Mouse (Mus musculus) MEL (cell line): ENCODE results near the gene Nqo1. TPM values are rescaled to one million over a fixed set of nuclear protein-coding genes. Genes with fewer than 3 reads are reported as not detected.

Source experiments
- DNase-seq: peaks from one replicate; pipeline ENCODE4 v3.0.0; 2011; ENCODE audit warnings: low read depth, low spot score
- H3K27ac ChIP-seq: 2 replicates; pipeline ENCODE4 v1.5.1; 2012; ENCODE audit warnings: low read depth, mild to moderate bottlenecking, control low read depth, low read length, moderate library complexity; ENCODE audit not compliant: control insufficient read depth
- H3K27me3 ChIP-seq, 2 experiments: fragments of 150-350 bp in 1 of 2; sonication (generic) in 1 of 2; 2 replicates each; pipeline ENCODE4 v1.6.1; 2012; ENCODE audit warnings: low read length in 2 of 2, mild to moderate bottlenecking in 2 of 2, improper control_type of control experiment in 1 of 2, moderate library complexity in 1 of 2; ENCODE audit not compliant: insufficient read depth in 2 of 2, control insufficient read depth in 1 of 2
- H3K36me3 ChIP-seq, 2 experiments: 2 replicates each; pipeline ENCODE4 v1.6.1; 2012 to 2014; ENCODE audit warnings: low read length in 2 of 2, improper control_type of control experiment in 1 of 2, inconsistent platforms in 1 of 2, mild to moderate bottlenecking in 1 of 2; ENCODE audit not compliant: insufficient read depth in 2 of 2, control insufficient read depth in 1 of 2
- H3K4me1 ChIP-seq, 2 experiments: fragments of 150-350 bp in 1 of 2; sonication (generic) in 1 of 2; 2 replicates each; pipeline ENCODE4 v1.6.1; 2012; ENCODE audit warnings: low read length in 2 of 2, improper control_type of control experiment in 1 of 2, mild to moderate bottlenecking in 1 of 2; ENCODE audit not compliant: insufficient read depth in 2 of 2, control insufficient read depth in 1 of 2
- H3K4me3 ChIP-seq, 2 experiments: fragments of 150-350 bp in 1 of 2; sonication (generic) in 1 of 2; 2 replicates each; pipeline ENCODE4 v1.5.1; 2012; ENCODE audit warnings: low read depth in 2 of 2, low read length in 2 of 2, mild to moderate bottlenecking in 2 of 2, moderate library complexity in 2 of 2, control low read depth in 1 of 2, improper control_type of control experiment in 1 of 2; ENCODE audit not compliant: control insufficient read depth in 1 of 2, insufficient read depth in 1 of 2
- H3K79me2 ChIP-seq: 2 replicates; pipeline ENCODE4 v1.6.1; 2012; ENCODE audit warnings: mild to moderate bottlenecking, low read length, moderate library complexity; ENCODE audit not compliant: control insufficient read depth, poor library complexity, insufficient read depth
- H3K9ac ChIP-seq: 2 replicates; pipeline ENCODE4 v1.6.1; 2012; ENCODE audit warnings: low read depth, mild to moderate bottlenecking, control low read depth, low read length, moderate library complexity; ENCODE audit not compliant: control insufficient read depth, poor library complexity, severe bottlenecking
- H3K9me3 ChIP-seq: fragments of 150-350 bp; sonication (generic); replicated peaks from 2 replicates; pipeline ENCODE4 v1.6.1; 2012; ENCODE audit warnings: mild to moderate bottlenecking, low read length, improper control_type of control experiment, moderate library complexity; ENCODE audit not compliant: insufficient read depth
- BHLHE40 ChIP-seq: IDR thresholded peaks from 2 replicates; pipeline ENCODE4 v1.6.1; 2012; ENCODE audit warnings: low read depth, mild to moderate bottlenecking, inconsistent platforms, low read length, improper control_type of control experiment, borderline replicate concordance
- CTCF ChIP-seq, 3 experiments: IDR thresholded peaks in 2 of 3; conservative IDR thresholded peaks in 1 of 3; 2 replicates each; pipeline ENCODE4 v1.5.1; 2011 to 2012; ENCODE audit warnings: low read length in 3 of 3, low read depth in 2 of 3, mild to moderate bottlenecking in 2 of 3, improper control_type of control experiment in 1 of 3, inconsistent platforms in 1 of 3, mixed read lengths in 1 of 3, moderate library complexity in 1 of 3; ENCODE audit not compliant: control insufficient read depth in 1 of 3, insufficient read depth in 1 of 3, poor library complexity in 1 of 3, severe bottlenecking in 1 of 3
- ETS1 ChIP-seq: IDR thresholded peaks from 2 replicates; pipeline ENCODE4 v1.6.1; 2012; ENCODE audit warnings: low read depth, mild to moderate bottlenecking, inconsistent platforms, low read length, improper control_type of control experiment, moderate library complexity
- GATA1 ChIP-seq: IDR thresholded peaks from 2 replicates; pipeline ENCODE4 v1.6.1; 2011; ENCODE audit warnings: low read depth, low read length, improper control_type of control experiment
- JUND ChIP-seq: IDR thresholded peaks from 2 replicates; pipeline ENCODE4 v1.6.1; 2011; ENCODE audit warnings: low read depth, mild to moderate bottlenecking, improper control_type of control experiment, low read length
- KAT2A ChIP-seq: conservative IDR thresholded peaks from 2 replicates; pipeline ENCODE4 v1.6.1; 2012; ENCODE audit warnings: low read depth, low read length, improper control_type of control experiment, inconsistent platforms
- MAFK ChIP-seq: IDR thresholded peaks from 2 replicates; pipeline ENCODE4 v1.6.1; 2011; ENCODE audit warnings: low read depth, mild to moderate bottlenecking, low read length, improper control_type of control experiment, borderline replicate concordance
- MEF2A ChIP-seq: IDR thresholded peaks from 2 replicates; pipeline ENCODE4 v1.6.1; 2014; ENCODE audit warnings: low read depth, mild to moderate bottlenecking, inconsistent platforms, low read length, improper control_type of control experiment; ENCODE audit not compliant: poor library complexity, insufficient replicate concordance, severe bottlenecking; ENCODE audit errors: extremely low read depth
- MXI1 ChIP-seq: IDR thresholded peaks from 2 replicates; pipeline ENCODE4 v1.6.1; 2011; ENCODE audit warnings: mild to moderate bottlenecking, low read depth, low read length, improper control_type of control experiment
- MYC ChIP-seq: IDR thresholded peaks from 2 replicates; pipeline ENCODE4 v1.6.1; 2011; ENCODE audit warnings: low read depth, mild to moderate bottlenecking, low read length, improper control_type of control experiment, moderate library complexity
- NELFE ChIP-seq: IDR thresholded peaks from 2 replicates; pipeline ENCODE4 v1.6.1; 2011; ENCODE audit warnings: low read depth, low read length, improper control_type of control experiment
- SMC3 ChIP-seq: IDR thresholded peaks from 2 replicates; pipeline ENCODE4 v1.6.1; 2011; ENCODE audit warnings: low read depth, low read length, improper control_type of control experiment
- TCF12 ChIP-seq: IDR thresholded peaks from 2 replicates; pipeline ENCODE4 v1.6.1; 2014; ENCODE audit warnings: low read depth, mild to moderate bottlenecking, inconsistent platforms, low read length, improper control_type of control experiment, moderate library complexity
- UBTF ChIP-seq: IDR thresholded peaks from 2 replicates; pipeline ENCODE4 v1.6.1; 2012; ENCODE audit warnings: low read depth, mild to moderate bottlenecking, inconsistent platforms, low read length, improper control_type of control experiment, moderate library complexity, borderline replicate concordance; ENCODE audit not compliant: insufficient read depth
- USF2 ChIP-seq, 2 experiments: IDR thresholded peaks; 2 replicates each; pipeline ENCODE4 v1.6.1; 2011 to 2012; ENCODE audit warnings: improper control_type of control experiment in 2 of 2, low read length in 2 of 2, borderline replicate concordance in 1 of 2, inconsistent platforms in 1 of 2, low read depth in 1 of 2, mild to moderate bottlenecking in 1 of 2; ENCODE audit not compliant: insufficient read depth in 1 of 2
- ZNF384 ChIP-seq: IDR thresholded peaks from 2 replicates; pipeline ENCODE4 v1.6.1; 2012; ENCODE audit warnings: low read depth, mild to moderate bottlenecking, inconsistent platforms, low read length, improper control_type of control experiment
- polyA plus RNA-seq, 2 experiments: library from polyadenylated mRNA; stranded (reverse) in 1 of 2; unstranded in 1 of 2; fragments of >175 nt in 1 of 2; fragments of >200 nt in 1 of 2; gene quantifications; 2 replicates each; pipeline versions ENCODE4 v1.2.1 to v1.2.4; 2012; ENCODE audit warnings: low replicate concordance in 2 of 2, low read depth in 1 of 2; ENCODE audit not compliant: insufficient read length in 2 of 2, insufficient read depth in 1 of 2, missing spikeins in 1 of 2
- total RNA-seq: library from RNA; depleted of rRNA; stranded (reverse); fragments of 300-350 nt; gene quantifications from 2 replicates; pipeline ENCODE4 v1.2.3, GENCODE M21; 2012

The Nqo1 gene
- total and polyA plus RNA-seq, 3 experiments = 8.0 to 8.8 TPM; not detected in 1

GRCm38 (mm10) chr8:107386171-107386570 is 16.8 kb downstream of the Nqo1 start (continued):
- TF ChIP-seq NELFE (no peak), SMC3 (no peak), USF2 (IDR thresholded peaks at IDR 0.05; ENCODE audit: borderline replicate concordance in 1 of 2, insufficient read depth in 1 of 2, low read depth in 1 of 2, low read length in 2 of 2) (0 out of 4 replicates have a peak, but pooled peaks of 1 of the 2 experiments have one; percentile 25), GATA1 (peak; percentile 65; the same call in 1 of the 2 replicates), ZNF384 (no peak), MXI1 (peak; percentile 93), CTCF (IDR thresholded peaks at IDR 0.05 in 2 of 3, conservative IDR thresholded peaks at IDR 0.05 in 1 of 3; ENCODE audit: control insufficient read depth in 1 of 3, insufficient read depth in 1 of 3, low read depth in 2 of 3, low read length in 3 of 3, poor library complexity in 1 of 3, severe bottlenecking in 1 of 3) (no peak)

- no peak overlapping the region for H3K9ac ChIP-seq
- H3K4me1 ChIP-seq = peaks cover 3 to 4% of the 10 kb centered on the region in 2 experiments; a peak in 3 of 4 replicates
- DNase-seq = no peak
- no peak overlapping the region for H3K4me3 ChIP-seq
- no peaks in the 10 kb centered on the region for H3K27me3 ChIP-seq
- H3K36me3 ChIP-seq = peaks cover 0 to 7% of the 10 kb centered on the region in 2 experiments; a peak in 2 of 4 replicates
- no peaks in the 10 kb centered on the region for H3K79me2 ChIP-seq
- TF ChIP-seq JUND (no peak), UBTF (no peak)
- TF ChIP-seq, all 39 proteins: peak for 0
- Histone ChIP-seq H3K27ac (no peak overlapping the region), H3K9me3 (no peaks in the 10 kb centered on the region)
Measured at GRCm38 (mm10) chr8:107385063-107385462, 17.9 kb downstream of the Nqo1 start.

GRCm38 (mm10) chr8:107384651-107385050 is 18.4 kb downstream of the Nqo1 start:
- TF ChIP-seq TCF12 = no peak
- no peak for TF ChIP-seq JUND
- TF ChIP-seq GATA1 = no peak
- no peak for TF ChIP-seq KAT2A
- no peak for TF ChIP-seq MAFK
- no peak for TF ChIP-seq BHLHE40
- no peak for TF ChIP-seq MEF2A
- no peak for TF ChIP-seq MYC
- no peak for TF ChIP-seq ETS1
- no peaks in the 10 kb centered on the region for H3K79me2 ChIP-seq
- DNase-seq = no peak
- H3K9ac ChIP-seq = no peak overlapping the region
- H3K4me3 ChIP-seq = no peak overlapping the region
- H3K4me1 ChIP-seq = peaks cover 3 to 4% of the 10 kb centered on the region in 2 experiments; a peak in 3 of 4 replicates
- H3K36me3 ChIP-seq = peaks cover 0 to 7% of the 10 kb centered on the region in 2 experiments; a peak in 2 of 4 replicates
- no peaks in the 10 kb centered on the region for H3K9me3 ChIP-seq
- H3K27me3 ChIP-seq = no peaks in the 10 kb centered on the region
- H3K27ac ChIP-seq = no peak overlapping the region
